Mouse (Mus musculus): ENCODE measurements around the gene Hcn1. TPM values are rescaled to one million over a fixed set of nuclear protein-coding genes. Genes with fewer than 3 reads are reported as not detected.

The Hcn1 gene
- polyA plus RNA-seq, 2 experiments: 0.06 to 0.21 TPM

DNA sequence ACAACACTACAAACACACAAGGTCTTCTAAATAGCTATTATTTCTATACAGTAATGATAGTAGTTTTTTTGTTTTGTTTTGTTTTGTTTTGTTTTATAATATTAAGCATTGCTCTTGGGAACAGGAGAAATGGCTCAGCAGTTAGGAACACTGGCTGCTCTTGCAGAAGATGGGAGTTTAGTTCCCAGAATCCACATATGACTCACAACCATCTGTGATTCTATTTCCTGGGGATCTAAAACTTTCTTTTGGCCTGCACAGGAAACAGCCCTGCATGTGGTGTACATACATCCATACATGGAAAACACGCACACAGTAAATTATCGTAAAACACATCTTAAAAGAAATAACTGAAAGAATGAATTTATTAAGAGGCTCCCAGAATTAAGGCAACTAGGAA, 9.8 kb downstream of the Hcn1 start:
- H3K36me3 ChIP-seq (ENCODE audit: control insufficient read depth, insufficient read depth, low read length): no peaks in the 10 kb centered on the region
- TF ChIP-seq POLR2A (IDR thresholded peaks at IDR 0.05; ENCODE audit: borderline replicate concordance, extremely low read depth, insufficient read depth, insufficient read length): no peak
- H3K9me3 ChIP-seq (ENCODE audit: control insufficient read depth, low read length): peaks cover 3% of the 10 kb centered on the region; the same call in 1 of the 2 replicates
- no peak overlapping the region for H3K27ac ChIP-seq (replicated peaks; ENCODE audit: low read depth, low read length)
- no peaks in the 10 kb centered on the region for H3K4me1 ChIP-seq (ENCODE audit: control insufficient read depth, insufficient read depth, low read length)
- no peak overlapping the region for H3K9ac ChIP-seq (ENCODE audit: low read depth, low read length, severe bottlenecking)
- DNase-seq (ENCODE audit: low spot score) (no peak), ATAC-seq (ENCODE audit: low FRiP score, low read depth) (no peak)
- 75% methylated on average over 2 of the region's 2 CpGs for WGBS
- H3K4me3 ChIP-seq (replicated peaks; ENCODE audit: low read length): no peak overlapping the region
- no peaks in the 10 kb centered on the region for H3K27me3 ChIP-seq (ENCODE audit: control insufficient read depth, insufficient read depth, low read length)
- no peak overlapping the region for H3K4me2 ChIP-seq (replicated peaks; ENCODE audit: low read depth, low read length, severe bottlenecking)

DNA sequence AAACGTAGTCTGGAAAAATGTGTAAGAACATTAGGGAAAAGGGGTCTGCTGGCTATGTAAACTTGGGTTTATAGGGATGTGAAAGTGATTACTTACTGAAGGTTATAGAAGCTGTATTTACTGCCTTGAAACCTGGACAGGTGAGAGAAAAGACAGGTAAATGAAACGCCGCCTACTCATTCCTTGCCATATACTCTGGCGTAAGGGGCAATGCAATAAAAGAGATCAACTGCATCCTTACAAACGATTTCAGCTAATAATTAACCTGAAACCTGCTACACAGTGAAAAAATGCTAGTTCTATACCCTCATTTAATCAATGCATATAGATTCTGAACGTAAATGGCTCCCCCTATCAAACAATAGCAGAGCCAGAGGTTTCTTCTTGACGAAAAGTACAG, 17.4 kb downstream of the Hcn1 start:
- Histone ChIP-seq H3K4me1 (ENCODE audit: control insufficient read depth, insufficient read depth, low read length) (no peaks in the 10 kb centered on the region), H3K27ac (replicated peaks; ENCODE audit: low read depth, low read length) (no peak overlapping the region), H3K9ac (ENCODE audit: low read depth, low read length, severe bottlenecking) (no peak overlapping the region), H3K9me3 (ENCODE audit: control insufficient read depth, low read length) (peaks cover 3% of the 10 kb centered on the region; the same call in 1 of the 2 replicates), H3K4me3 (replicated peaks; ENCODE audit: low read length) (no peak overlapping the region), H3K36me3 (ENCODE audit: control insufficient read depth, insufficient read depth, low read length) (no peaks in the 10 kb centered on the region), H3K27me3 (ENCODE audit: control insufficient read depth, insufficient read depth, low read length) (no peaks in the 10 kb centered on the region), H3K4me2 (replicated peaks; ENCODE audit: low read depth, low read length, severe bottlenecking) (no peak overlapping the region)
- no peak for DNase-seq (ENCODE audit: low spot score)
- no peak for ATAC-seq (ENCODE audit: low FRiP score, low read depth)
- WGBS: 80% methylated on average over 7 of the region's 7 CpGs
- no peak for TF ChIP-seq POLR2A (IDR thresholded peaks at IDR 0.05; ENCODE audit: borderline replicate concordance, extremely low read depth, insufficient read depth, insufficient read length)

DNA sequence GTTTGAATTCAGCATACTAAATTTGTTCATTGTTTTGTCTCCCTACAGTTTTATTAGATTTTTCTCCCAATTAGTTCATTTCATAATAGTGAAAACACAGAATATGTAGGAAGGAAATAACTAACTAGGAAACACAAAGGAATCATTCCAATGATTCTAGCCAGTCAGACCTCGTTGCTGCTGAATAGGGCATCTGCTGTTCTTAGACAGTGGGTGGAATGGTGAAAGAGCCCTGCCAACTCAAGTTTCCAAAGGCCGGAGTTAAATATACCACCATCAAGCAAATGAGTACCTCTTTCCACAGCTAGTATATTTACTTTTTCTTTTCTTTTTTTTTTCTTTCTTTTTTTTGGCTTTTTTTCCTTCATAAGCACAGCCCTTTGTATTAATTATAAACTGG, 55.4 kb downstream of the Hcn1 start:
- WGBS: 73% methylated on average over 2 of the region's 2 CpGs
- H3K36me3 ChIP-seq (ENCODE audit: control insufficient read depth, insufficient read depth, low read length): no peaks in the 10 kb centered on the region
- DNase-seq (ENCODE audit: low spot score): no peak
- no peak overlapping the region for H3K27ac ChIP-seq (replicated peaks; ENCODE audit: low read depth, low read length)
- no peak for ATAC-seq (ENCODE audit: low FRiP score, low read depth)
- TF ChIP-seq POLR2A (IDR thresholded peaks at IDR 0.05; ENCODE audit: borderline replicate concordance, extremely low read depth, insufficient read depth, insufficient read length): no peak
- no peak overlapping the region for H3K9ac ChIP-seq (ENCODE audit: low read depth, low read length, severe bottlenecking)
- no peaks in the 10 kb centered on the region for H3K9me3 ChIP-seq (ENCODE audit: control insufficient read depth, low read length)
- H3K4me1 ChIP-seq (ENCODE audit: control insufficient read depth, insufficient read depth, low read length): no peaks in the 10 kb centered on the region
- no peaks in the 10 kb centered on the region for H3K27me3 ChIP-seq (ENCODE audit: control insufficient read depth, insufficient read depth, low read length)
- H3K4me3 ChIP-seq (replicated peaks; ENCODE audit: low read length): no peak overlapping the region
- H3K4me2 ChIP-seq (replicated peaks; ENCODE audit: low read depth, low read length, severe bottlenecking): no peak overlapping the region

DNA sequence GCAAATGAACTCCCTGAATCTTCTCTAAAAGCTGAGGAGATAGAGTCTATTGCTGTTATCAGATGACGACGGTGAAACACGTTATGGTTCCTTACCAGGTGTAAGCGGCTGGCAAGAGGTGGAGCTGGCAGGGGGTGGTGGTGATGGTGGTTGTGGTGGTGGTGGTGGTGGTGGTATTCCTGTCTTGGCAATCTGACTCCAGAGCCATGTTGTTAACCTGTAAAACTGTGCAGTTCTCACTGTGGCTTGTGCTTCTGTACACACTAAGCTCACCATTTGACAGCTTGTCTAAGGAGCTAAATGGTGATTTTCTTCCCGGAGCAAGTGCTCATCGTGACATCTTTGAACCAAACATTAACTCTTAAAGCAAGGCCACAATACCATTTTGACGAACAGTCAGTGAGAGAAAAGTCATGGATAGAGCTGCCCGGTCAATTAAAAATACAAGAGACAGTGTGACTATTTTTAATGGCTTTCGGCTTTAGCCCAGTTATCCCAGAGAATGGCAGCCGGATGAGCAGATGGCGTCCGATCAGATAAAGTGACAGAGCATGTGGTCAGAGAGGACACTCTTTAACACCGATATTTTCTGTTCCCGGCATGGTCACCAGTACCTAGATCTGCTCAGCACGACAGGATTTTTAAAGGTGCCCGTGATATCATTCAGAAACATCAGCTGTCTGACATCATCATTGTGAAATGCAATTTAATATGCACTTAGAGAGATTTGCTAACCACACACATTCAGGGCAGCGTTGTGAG, 56.5 kb downstream of the Hcn1 start:
- no peaks in the 10 kb centered on the region for H3K9me3 ChIP-seq (ENCODE audit: control insufficient read depth, low read length)
- DNase-seq (ENCODE audit: low spot score) (no peak), ATAC-seq (ENCODE audit: low FRiP score, low read depth) (no peak)
- TF ChIP-seq POLR2A (IDR thresholded peaks at IDR 0.05; ENCODE audit: borderline replicate concordance, extremely low read depth, insufficient read depth, insufficient read length): no peak
- no peaks in the 10 kb centered on the region for H3K27me3 ChIP-seq (ENCODE audit: control insufficient read depth, insufficient read depth, low read length)
- no peak overlapping the region for H3K4me2 ChIP-seq (replicated peaks; ENCODE audit: low read depth, low read length, severe bottlenecking)
- H3K36me3 ChIP-seq (ENCODE audit: control insufficient read depth, insufficient read depth, low read length): no peaks in the 10 kb centered on the region
- H3K4me1 ChIP-seq (ENCODE audit: control insufficient read depth, insufficient read depth, low read length): no peaks in the 10 kb centered on the region
- 83% methylated on average over 17 of the region's 17 CpGs for WGBS
- no peak overlapping the region for H3K4me3 ChIP-seq (replicated peaks; ENCODE audit: low read length)
- no peak overlapping the region for H3K27ac ChIP-seq (replicated peaks; ENCODE audit: low read depth, low read length)
- no peak overlapping the region for H3K9ac ChIP-seq (ENCODE audit: low read depth, low read length, severe bottlenecking)

DNA sequence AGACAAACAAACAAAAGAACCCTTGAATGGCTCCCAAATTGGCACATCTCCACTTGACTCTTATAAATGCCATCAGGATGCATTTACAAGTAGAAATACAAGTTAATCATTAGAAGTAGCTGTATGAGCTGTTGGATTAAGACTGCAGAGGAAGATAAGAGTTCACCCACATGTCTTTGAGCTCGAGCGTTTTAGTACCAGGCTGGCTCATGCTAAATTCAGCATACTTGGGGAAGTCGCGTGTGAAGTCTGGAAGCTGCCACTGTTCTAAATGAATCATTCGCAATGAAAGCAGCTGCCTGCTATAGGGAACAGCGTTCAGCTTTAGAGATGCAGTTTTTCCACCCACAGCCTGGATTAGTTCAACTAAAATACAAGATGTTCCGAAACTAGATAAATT, 57.4 kb downstream of the Hcn1 start:
- H3K27me3 ChIP-seq (ENCODE audit: control insufficient read depth, insufficient read depth, low read length): no peaks in the 10 kb centered on the region
- no peak for TF ChIP-seq POLR2A (IDR thresholded peaks at IDR 0.05; ENCODE audit: borderline replicate concordance, extremely low read depth, insufficient read depth, insufficient read length)
- no peak overlapping the region for H3K9ac ChIP-seq (ENCODE audit: low read depth, low read length, severe bottlenecking)
- no peaks in the 10 kb centered on the region for H3K9me3 ChIP-seq (ENCODE audit: control insufficient read depth, low read length)
- H3K4me2 ChIP-seq (replicated peaks; ENCODE audit: low read depth, low read length, severe bottlenecking): no peak overlapping the region
- H3K27ac ChIP-seq (replicated peaks; ENCODE audit: low read depth, low read length): no peak overlapping the region
- WGBS: 71% methylated on average over 7 of the region's 7 CpGs
- no peak for ATAC-seq (ENCODE audit: low FRiP score, low read depth)
- H3K36me3 ChIP-seq (ENCODE audit: control insufficient read depth, insufficient read depth, low read length): no peaks in the 10 kb centered on the region
- no peaks in the 10 kb centered on the region for H3K4me1 ChIP-seq (ENCODE audit: control insufficient read depth, insufficient read depth, low read length)
- DNase-seq (ENCODE audit: low spot score): no peak
- no peak overlapping the region for H3K4me3 ChIP-seq (replicated peaks; ENCODE audit: low read length)

Measured in limb, embryonic 14.5 days (tissue).